Comparison of ENCODE assay signal across 7 mouse cellular contexts in genomic region chr4:56990215-56990584, GRCm38 (mm10). TPM values are rescaled to one million over a fixed set of nuclear protein-coding genes. Genes with fewer than 3 reads are reported as not detected.
A peak's percentile ranks its signal among the peaks of the same experiment; 100 is the strongest.
DNase-seq lines count a peak whose midpoint lies in the region; ATAC-seq lines count a peak whose summit lies in the region.

Gene Frrs1l (minus strand): TSS chr4:56990391.

- H3K4me3 ChIP-seq in megakaryocyte, embryonic 14.5 days (replicated peaks), result peak within 1 kb of the TSS; percentile 85
- H3K4me3 ChIP-seq in hindbrain, embryonic 11.5 days (ENCODE audit: low read depth, low read length), result peak within 1 kb of the TSS; percentile 74
- H3K4me3 ChIP-seq in limb, embryonic 10.5 days, result peak within 1 kb of the TSS; percentile 76

- H3K36me3 ChIP-seq in megakaryocyte, embryonic 14.5 days (replicated peaks; ENCODE audit: low read length), result no peaks in the 10 kb centered on the region
- H3K36me3 ChIP-seq in hindbrain, embryonic 11.5 days (ENCODE audit: control insufficient read depth, insufficient read depth, low read length), result no peaks in the 10 kb centered on the region
- no peaks in the 10 kb centered on the region for H3K36me3 ChIP-seq in limb, embryonic 10.5 days

- DNase-seq in cerebellum, postnatal 36 days, result peak; percentile 73 to 80
- no peak for DNase-seq in hindbrain, embryonic 11.5 days (ENCODE audit: low spot score)
- no peak for DNase-seq in limb, embryonic 10.5 days (ENCODE audit: low spot score)
- peak; percentile 83 for DNase-seq in right cerebral cortex, adult 18-20 months

- H3K9ac ChIP-seq in hindbrain, embryonic 11.5 days (ENCODE audit: low read depth, low read length), result peak within 1 kb of the TSS; percentile 76

- H3K4me2 ChIP-seq in hindbrain, embryonic 11.5 days (replicated peaks; ENCODE audit: low read depth, low read length), result peak within 1 kb of the TSS; percentile 97

- peaks cover 72% of the 10 kb centered on the region for H3K27me3 ChIP-seq in megakaryocyte, embryonic 14.5 days (replicated peaks)
- peaks cover 3% of the 10 kb centered on the region for H3K27me3 ChIP-seq in hindbrain, embryonic 11.5 days (ENCODE audit: control insufficient read depth, insufficient read depth, low read length)
- H3K27me3 ChIP-seq in limb, embryonic 10.5 days (ENCODE audit: low read depth, poor library complexity, severe bottlenecking), result peaks cover 66% of the 10 kb centered on the region

- peak within 1 kb of the TSS; percentile 47; the same call in 1 of the 2 replicates for H3K27ac ChIP-seq in hindbrain, embryonic 11.5 days (ENCODE audit: low read depth, low read length)
- peak within 1 kb of the TSS; percentile 78 for H3K27ac ChIP-seq in limb, embryonic 10.5 days

- H3K4me1 ChIP-seq in megakaryocyte, embryonic 14.5 days, result peaks cover 19% of the 10 kb centered on the region
- no peaks in the 10 kb centered on the region; the same call in 1 of the 2 replicates for H3K4me1 ChIP-seq in hindbrain, embryonic 11.5 days (replicated peaks; ENCODE audit: control insufficient read depth, insufficient read depth, low read length)
- peaks cover 13% of the 10 kb centered on the region for H3K4me1 ChIP-seq in limb, embryonic 10.5 days

- no peak for ATAC-seq in megakaryocyte, adult 5-6 weeks (ENCODE audit: poor library complexity, severe bottlenecking)
- peak; percentile 90 for ATAC-seq in hindbrain, embryonic 11.5 days (ENCODE audit: low FRiP score)
- ATAC-seq in monocyte, adult 5-6 weeks (replicated peaks; ENCODE audit: insufficient number of reproducible peaks, low FRiP score, low TSS enrichment, poor library complexity, severe bottlenecking), result no peak

- H3K9me3 ChIP-seq in megakaryocyte, embryonic 14.5 days, result peaks cover 10% of the 10 kb centered on the region
- no peaks in the 10 kb centered on the region for H3K9me3 ChIP-seq in hindbrain, embryonic 11.5 days (ENCODE audit: control insufficient read depth, low read length)
- no peaks in the 10 kb centered on the region for H3K9me3 ChIP-seq in limb, embryonic 10.5 days (replicated peaks)

- 0% methylated on average over 27 of the region's 44 CpGs for WGBS in hindbrain, embryonic 11.5 days
- WGBS in limb, embryonic 10.5 days, result under 1% methylated on average over 44 of the region's 44 CpGs

RNA-seq across cellular contexts. Expression of gene Frrs1l, which starts in this region (rescaled TPM):
- 0.04 TPM in 1 of 2 replicates, not detected in the other for polyA plus RNA-seq in megakaryocyte, embryonic 14.5 days (2012; ENCODE audit: insufficient read depth, low replicate concordance)
- total RNA-seq in megakaryocyte, adult 5-6 weeks (2015), result not detected in 2 replicates
- total RNA-seq in megakaryocyte, adult 5-6 weeks (2017), result not detected in 2 replicates
- 5.0 and 6.0 TPM in 2 replicates for polyA plus RNA-seq in hindbrain, embryonic 11.5 days (2014; fragmentation: Nextera tagmentation; extraction: Ambion mirVana)
- 0.09 and 0.20 TPM in 2 replicates for polyA plus RNA-seq in limb, embryonic 10.5 days (2016; fragmentation: Nextera tagmentation; extraction: Ambion mirVana)
- total RNA-seq in monocyte, adult 5-6 weeks (2017), result 0.32 TPM in 1 of 3 replicates, not detected in the others

Comparison
In these comparisons a context has a peak if more than half of its experiments do, and no peak if none do; other contexts are left out.
1. DNase-seq: peak in cerebellum, postnatal 36 days (2 of 2) and right cerebral cortex, adult 18-20 months (single experiment); none in hindbrain, embryonic 11.5 days (single experiment) and limb, embryonic 10.5 days (single experiment).
2. Peak in every context shown above with its lines, with median percentiles within 50 percentile points of each other: H3K4me3 ChIP-seq.